Mouse (Mus musculus): ENCODE results near the gene Atxn7l1. TPM values are rescaled to one million over a fixed set of nuclear protein-coding genes. Genes with fewer than 3 reads are reported as not detected.

The Atxn7l1 gene
- polyA plus RNA-seq, 1 experiment from 2014 or later, result 10.8 TPM

DNA sequence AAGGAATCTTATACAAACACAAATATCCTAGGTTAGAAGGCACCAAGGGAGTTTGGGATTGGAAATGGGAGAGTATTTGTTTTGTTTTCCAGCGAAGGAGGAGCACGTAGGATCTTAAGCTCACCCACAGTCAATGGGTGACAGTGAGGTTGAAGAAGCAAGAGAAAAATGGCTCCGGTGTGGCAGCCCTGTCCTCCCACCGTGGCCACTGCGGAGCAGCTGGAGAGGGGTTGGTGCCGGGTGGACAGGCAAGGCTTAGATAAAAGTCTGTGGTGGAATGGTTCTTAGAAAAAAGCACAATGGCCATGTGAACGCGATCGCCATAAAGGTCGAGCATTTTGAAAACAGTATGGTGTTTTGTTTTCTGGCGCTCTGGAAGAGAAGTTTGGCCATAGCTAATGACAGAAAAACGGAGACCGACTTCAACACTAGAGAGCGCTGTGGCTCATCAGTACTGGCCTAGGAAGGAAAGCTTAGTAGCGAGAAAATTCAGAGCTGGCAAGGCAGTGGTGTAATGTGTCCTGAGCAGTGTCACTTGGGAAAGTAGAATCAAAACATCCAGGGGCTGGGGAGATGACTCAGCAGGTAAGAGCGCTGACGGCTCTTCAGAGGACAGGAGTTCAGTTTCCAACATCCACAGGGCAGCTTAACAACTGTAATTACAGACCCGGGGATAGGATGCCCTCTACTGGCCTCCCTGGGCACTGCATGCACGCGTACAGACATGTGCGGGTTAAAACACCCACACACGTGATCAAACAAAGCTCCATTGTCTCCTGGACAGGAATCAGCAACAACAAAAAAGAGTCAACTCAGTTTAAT, 232.3 kb downstream of the Atxn7l1 start:
- H3K4me3 ChIP-seq (ENCODE audit: low read length), result peak overlapping the region; percentile 45
- no peaks in the 10 kb centered on the region for H3K27me3 ChIP-seq (ENCODE audit: control insufficient read depth, insufficient read depth, low read length)
- H3K9me3 ChIP-seq (replicated peaks; ENCODE audit: control insufficient read depth, low read length), result no peaks in the 10 kb centered on the region
- peaks cover 5% of the 10 kb centered on the region; the same call in 1 of the 2 replicates for H3K4me1 ChIP-seq (ENCODE audit: control insufficient read depth, insufficient read depth, low read length)
- no peak overlapping the region for H3K27ac ChIP-seq (ENCODE audit: low read length)
- no peak overlapping the region for H3K9ac ChIP-seq (ENCODE audit: low read length)
- peak; percentile 69 for ATAC-seq (replicated peaks; ENCODE audit: extremely low read depth, insufficient read depth, low FRiP score)
- H3K36me3 ChIP-seq (ENCODE audit: control insufficient read depth, insufficient read depth), result no peaks in the 10 kb centered on the region
- H3K4me2 ChIP-seq (ENCODE audit: low read depth, low read length), result peak overlapping the region; percentile 63
- WGBS, result 18% methylated on average over 22 of the region's 22 CpGs

GRCm38 (mm10) chr12:33388842-33389241, 241.3 kb downstream of the Atxn7l1 start:
- 8% methylated on average over 5 of the region's 5 CpGs for WGBS
- no peak overlapping the region for H3K9ac ChIP-seq (ENCODE audit: low read length)
- no peak overlapping the region for H3K4me3 ChIP-seq (ENCODE audit: low read length)
- H3K27me3 ChIP-seq (ENCODE audit: control insufficient read depth, insufficient read depth, low read length), result no peaks in the 10 kb centered on the region
- no peaks in the 10 kb centered on the region for H3K4me1 ChIP-seq (ENCODE audit: control insufficient read depth, insufficient read depth, low read length)
- H3K4me2 ChIP-seq (ENCODE audit: low read depth, low read length), result no peak overlapping the region
- ATAC-seq (replicated peaks; ENCODE audit: extremely low read depth, insufficient read depth, low FRiP score), result no peak
- no peaks in the 10 kb centered on the region for H3K36me3 ChIP-seq (ENCODE audit: control insufficient read depth, insufficient read depth)
- no peak overlapping the region for H3K27ac ChIP-seq (ENCODE audit: low read length)
- H3K9me3 ChIP-seq (replicated peaks; ENCODE audit: control insufficient read depth, low read length), result no peaks in the 10 kb centered on the region

DNA sequence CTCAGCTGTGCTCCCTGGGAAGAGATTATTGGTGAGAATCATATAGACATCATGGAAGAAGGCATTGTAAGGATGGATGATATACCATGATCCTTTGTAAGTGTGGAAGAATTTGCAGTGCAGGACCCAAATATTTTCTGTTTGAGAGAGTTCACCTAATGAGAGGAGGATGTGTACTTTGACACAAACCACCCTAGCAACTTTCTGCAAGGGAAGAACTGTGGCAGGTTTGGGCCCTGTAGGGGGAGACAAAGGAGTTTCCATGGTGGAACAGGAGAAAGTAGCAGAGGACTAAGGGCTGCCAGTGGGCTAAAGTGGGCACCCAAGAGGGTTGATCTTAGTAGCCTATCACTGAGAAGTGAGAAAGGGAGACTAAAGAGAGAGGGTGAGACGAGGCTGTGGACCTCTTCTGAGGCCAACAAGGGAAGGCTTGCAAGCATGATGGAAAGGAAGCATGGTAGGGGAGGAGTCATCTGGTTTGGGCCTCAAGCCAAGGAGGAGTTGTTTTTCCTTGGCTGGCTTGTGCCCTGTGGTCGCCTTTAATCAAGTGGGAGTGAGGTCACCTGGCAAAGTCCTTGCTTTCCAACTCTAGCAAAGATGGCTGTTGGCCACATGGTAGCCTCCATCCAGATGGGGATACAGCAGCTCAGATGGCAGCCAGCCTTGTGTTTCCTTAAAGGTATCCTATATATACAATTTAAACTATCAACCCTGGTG, 243.5 kb downstream of the Atxn7l1 start:
- peaks cover 3% of the 10 kb centered on the region; the same call in 1 of the 2 replicates for H3K4me1 ChIP-seq (ENCODE audit: control insufficient read depth, insufficient read depth, low read length)
- no peaks in the 10 kb centered on the region for H3K27me3 ChIP-seq (ENCODE audit: control insufficient read depth, insufficient read depth, low read length)
- H3K9me3 ChIP-seq (replicated peaks; ENCODE audit: control insufficient read depth, low read length), result no peaks in the 10 kb centered on the region
- H3K27ac ChIP-seq (ENCODE audit: low read length), result no peak overlapping the region
- 0 out of 2 replicates have a peak, but pooled peaks have one; percentile 10 for ATAC-seq (replicated peaks; ENCODE audit: extremely low read depth, insufficient read depth, low FRiP score)
- WGBS, result 55% methylated on average over 2 of the region's 2 CpGs
- H3K36me3 ChIP-seq (ENCODE audit: control insufficient read depth, insufficient read depth), result no peaks in the 10 kb centered on the region
- H3K4me2 ChIP-seq (ENCODE audit: low read depth, low read length), result no peak overlapping the region
- no peak overlapping the region for H3K4me3 ChIP-seq (ENCODE audit: low read length)
- H3K9ac ChIP-seq (ENCODE audit: low read length), result no peak overlapping the region

DNA sequence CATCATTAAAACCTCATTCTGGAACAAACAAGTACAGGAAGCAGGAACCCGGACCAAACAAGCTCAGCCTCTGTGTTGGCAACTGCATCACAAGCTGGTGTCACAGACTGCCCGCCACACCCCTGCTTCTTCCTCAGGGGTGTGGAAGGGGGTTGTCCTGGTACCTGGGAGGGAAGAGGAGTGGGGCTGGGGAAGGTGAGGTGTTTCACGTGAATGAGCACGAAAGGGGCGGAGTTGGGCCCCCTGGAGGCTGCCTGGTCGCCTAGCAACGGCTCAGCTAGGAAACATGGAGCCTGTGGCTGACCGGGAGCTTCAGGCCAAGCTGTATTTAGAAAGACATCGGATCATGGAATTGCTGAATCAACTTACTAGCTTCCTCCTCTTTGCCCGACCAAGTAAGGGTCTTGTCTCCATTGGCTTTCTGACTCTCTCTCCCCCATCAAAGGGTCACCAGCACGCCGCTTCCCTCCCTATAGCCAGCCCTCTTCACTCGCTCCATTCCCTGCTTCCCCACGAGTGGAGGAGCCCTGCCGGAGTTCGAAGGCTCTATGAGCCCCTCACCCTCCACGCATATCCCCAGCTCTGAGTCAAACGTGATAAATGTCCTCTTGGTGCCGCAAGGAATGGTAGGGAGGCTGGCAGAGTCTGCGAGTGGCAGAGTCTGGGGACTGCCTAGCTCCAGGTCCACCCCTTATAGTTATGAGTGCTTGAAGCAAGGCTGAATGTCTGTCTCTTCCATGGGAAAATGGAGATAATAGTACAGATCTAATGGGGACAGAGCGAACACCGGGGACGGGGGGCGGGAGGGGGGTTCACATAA, 247.5 kb downstream of the Atxn7l1 start, which contains the start of gene Efcab10:
Gene Efcab10 (plus strand): TSS at position 51 of the 820 bp plus-strand sequence.
- WGBS, result 17% methylated on average over 24 of the region's 24 CpGs
- H3K36me3 ChIP-seq (ENCODE audit: control insufficient read depth, insufficient read depth), result no peaks in the 10 kb centered on the region

DNA sequence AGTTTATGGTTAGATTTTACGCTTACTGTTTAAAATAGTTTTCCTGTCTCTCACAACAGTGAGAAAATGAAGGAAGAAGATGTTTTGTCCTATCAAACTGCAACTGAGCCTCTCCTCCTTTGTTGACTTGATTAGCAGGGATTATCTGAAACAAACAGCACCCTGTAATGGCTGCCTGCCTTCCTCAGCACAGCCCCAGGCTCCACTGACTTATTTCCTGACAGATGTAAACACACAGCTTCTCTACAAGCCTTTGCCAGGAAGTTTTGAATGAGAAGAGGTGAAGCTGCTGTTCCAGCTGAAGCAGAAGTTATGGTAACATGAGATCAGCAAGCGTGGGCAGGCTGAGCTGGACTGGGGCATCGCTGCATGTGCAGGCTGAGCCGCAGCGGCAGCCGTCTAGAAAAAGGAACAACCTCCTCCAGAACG, 255.8 kb downstream of the Atxn7l1 start:
- Histone ChIP-seq H3K4me3 (ENCODE audit: low read length) (no peak overlapping the region), H3K27me3 (ENCODE audit: control insufficient read depth, insufficient read depth, low read length) (no peaks in the 10 kb centered on the region), H3K36me3 (ENCODE audit: control insufficient read depth, insufficient read depth) (no peaks in the 10 kb centered on the region), H3K9ac (ENCODE audit: low read length) (no peak overlapping the region), H3K4me2 (ENCODE audit: low read depth, low read length) (no peak overlapping the region), H3K27ac (ENCODE audit: low read length) (no peak overlapping the region), H3K9me3 (replicated peaks; ENCODE audit: control insufficient read depth, low read length) (no peaks in the 10 kb centered on the region), H3K4me1 (ENCODE audit: control insufficient read depth, insufficient read depth, low read length) (no peaks in the 10 kb centered on the region)
- WGBS, result 33% methylated on average over 7 of the region's 7 CpGs
- ATAC-seq (replicated peaks; ENCODE audit: extremely low read depth, insufficient read depth, low FRiP score), result no peak

More for the DNA sequence above, 247.5 kb downstream of the Atxn7l1 start, which contains the start of gene Efcab10:
- peak within 1 kb of the TSS; percentile 58 for H3K4me2 ChIP-seq (ENCODE audit: low read depth, low read length)
- no peak within 1 kb of the TSS for H3K27ac ChIP-seq (ENCODE audit: low read length)
- no peak within 1 kb of the TSS for H3K9ac ChIP-seq (ENCODE audit: low read length)
- peaks cover 3% of the 10 kb centered on the region; the same call in 1 of the 2 replicates for H3K4me1 ChIP-seq (ENCODE audit: control insufficient read depth, insufficient read depth, low read length)
- H3K9me3 ChIP-seq (replicated peaks; ENCODE audit: control insufficient read depth, low read length), result no peaks in the 10 kb centered on the region
- no peak for ATAC-seq (replicated peaks; ENCODE audit: extremely low read depth, insufficient read depth, low FRiP score)
- peak within 1 kb of the TSS; percentile 17 for H3K4me3 ChIP-seq (ENCODE audit: low read length)
- no peaks in the 10 kb centered on the region for H3K27me3 ChIP-seq (ENCODE audit: control insufficient read depth, insufficient read depth, low read length)

DNA sequence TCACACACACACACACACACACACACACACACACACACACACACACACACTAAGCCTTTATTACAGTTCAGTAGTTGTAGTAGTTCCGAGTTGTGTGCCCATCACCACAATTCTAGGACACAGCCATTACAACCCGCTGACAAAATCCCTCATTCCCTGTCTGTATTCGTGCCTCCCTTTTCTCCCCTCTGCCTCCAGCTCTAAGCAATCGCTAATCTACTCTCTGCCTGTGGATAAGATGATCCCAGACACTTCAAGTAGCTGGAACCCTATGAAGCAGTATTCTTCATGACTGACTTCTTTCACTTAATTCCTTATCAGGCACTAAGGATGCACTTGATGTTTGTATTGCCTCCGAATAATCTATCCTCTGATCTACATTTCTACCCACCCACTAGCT, 257.5 kb downstream of the Atxn7l1 start:
- WGBS, result 52% methylated on average over 5 of the region's 5 CpGs
- Histone ChIP-seq H3K4me1 (ENCODE audit: control insufficient read depth, insufficient read depth, low read length) (no peaks in the 10 kb centered on the region), H3K9ac (ENCODE audit: low read length) (no peak overlapping the region), H3K27ac (ENCODE audit: low read length) (no peak overlapping the region), H3K9me3 (replicated peaks; ENCODE audit: control insufficient read depth, low read length) (no peaks in the 10 kb centered on the region), H3K36me3 (ENCODE audit: control insufficient read depth, insufficient read depth) (no peaks in the 10 kb centered on the region), H3K4me2 (ENCODE audit: low read depth, low read length) (no peak overlapping the region), H3K27me3 (ENCODE audit: control insufficient read depth, insufficient read depth, low read length) (no peaks in the 10 kb centered on the region), H3K4me3 (ENCODE audit: low read length) (no peak overlapping the region)
- no peak for ATAC-seq (replicated peaks; ENCODE audit: extremely low read depth, insufficient read depth, low FRiP score)

DNA sequence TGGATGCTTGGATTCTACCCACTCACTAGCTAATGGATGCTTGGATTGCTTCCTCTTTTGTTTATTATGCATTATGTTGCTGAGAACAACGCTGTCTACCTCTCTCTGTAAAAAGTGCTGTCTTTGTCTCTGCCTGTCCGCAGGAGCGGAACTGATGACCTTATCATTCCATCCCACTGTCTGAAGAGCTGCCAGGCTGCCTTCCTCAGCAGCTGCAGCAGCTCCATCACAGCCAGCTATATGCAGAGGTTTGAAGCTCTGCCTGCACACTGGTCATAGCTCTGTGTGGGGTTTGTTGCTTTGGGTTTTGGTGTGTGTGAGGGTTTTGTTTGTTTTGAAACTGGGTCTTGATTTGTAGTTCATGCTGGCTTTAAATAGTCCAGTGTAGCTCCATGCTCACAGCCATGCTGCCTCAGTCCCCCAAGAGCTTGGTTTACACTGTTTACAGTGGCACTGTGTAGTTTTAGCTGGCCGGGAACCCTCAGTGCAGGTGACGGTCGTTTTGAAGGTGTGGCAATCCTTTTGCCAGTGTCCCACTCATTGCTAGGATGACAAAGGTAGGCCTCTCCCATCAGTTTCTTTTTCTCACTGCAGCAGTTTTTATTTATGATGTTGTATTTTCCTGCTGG, 258.0 kb downstream of the Atxn7l1 start:
- Histone ChIP-seq H3K4me3 (ENCODE audit: low read length) (no peak overlapping the region), H3K9me3 (replicated peaks; ENCODE audit: control insufficient read depth, low read length) (no peaks in the 10 kb centered on the region), H3K27ac (ENCODE audit: low read length) (no peak overlapping the region), H3K4me2 (ENCODE audit: low read depth, low read length) (no peak overlapping the region), H3K27me3 (ENCODE audit: control insufficient read depth, insufficient read depth, low read length) (no peaks in the 10 kb centered on the region), H3K9ac (ENCODE audit: low read length) (no peak overlapping the region), H3K36me3 (ENCODE audit: control insufficient read depth, insufficient read depth) (no peaks in the 10 kb centered on the region), H3K4me1 (ENCODE audit: control insufficient read depth, insufficient read depth, low read length) (no peaks in the 10 kb centered on the region)
- ATAC-seq (replicated peaks; ENCODE audit: extremely low read depth, insufficient read depth, low FRiP score), result no peak
- WGBS, result 41% methylated on average over 6 of the region's 6 CpGs

GRCm38 (mm10) chr12:33411580-33412151, 264.2 kb downstream of the Atxn7l1 start:
- Histone ChIP-seq H3K9ac (ENCODE audit: low read length) (no peak overlapping the region), H3K27ac (ENCODE audit: low read length) (no peak overlapping the region), H3K9me3 (replicated peaks; ENCODE audit: control insufficient read depth, low read length) (no peaks in the 10 kb centered on the region), H3K4me3 (ENCODE audit: low read length) (no peak overlapping the region), H3K27me3 (ENCODE audit: control insufficient read depth, insufficient read depth, low read length) (peaks cover 2% of the 10 kb centered on the region; the same call in 1 of the 2 replicates), H3K36me3 (ENCODE audit: control insufficient read depth, insufficient read depth) (no peaks in the 10 kb centered on the region), H3K4me2 (ENCODE audit: low read depth, low read length) (no peak overlapping the region), H3K4me1 (ENCODE audit: control insufficient read depth, insufficient read depth, low read length) (no peaks in the 10 kb centered on the region)
- 42% methylated on average over 6 of the region's 6 CpGs for WGBS
- ATAC-seq (replicated peaks; ENCODE audit: extremely low read depth, insufficient read depth, low FRiP score), result no peak
